Mouse (Mus musculus): Measurements from ENCODE around the gene Slc34a2.

Slc34a2 gene

DNA sequence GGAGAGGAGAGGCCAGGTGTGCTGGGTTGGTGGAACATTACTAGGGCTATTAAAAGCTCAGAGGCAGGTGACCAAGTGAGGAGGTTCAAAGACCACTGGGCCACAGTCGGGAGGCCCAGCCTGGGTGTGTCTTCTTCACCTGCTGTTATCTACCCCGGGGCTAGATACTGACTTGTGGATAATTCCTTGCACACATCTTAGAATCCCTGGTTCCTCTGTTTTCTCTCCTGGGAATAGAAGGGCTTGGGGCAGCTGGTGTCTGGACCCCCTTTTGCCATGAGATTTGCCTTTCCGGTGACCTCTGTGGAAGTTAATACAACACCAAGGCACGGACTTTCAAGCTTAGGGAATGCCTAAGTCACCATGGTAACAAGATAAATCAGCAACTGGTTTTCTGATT is 72.3 kb downstream of the Slc34a2 start:
- DNase-seq (ENCODE audit: low read depth) = no peak

GRCm38 (mm10) chr5:53111036-53111435 is 73.2 kb downstream of the Slc34a2 start:
- no peak for DNase-seq (ENCODE audit: low read depth)

DNA sequence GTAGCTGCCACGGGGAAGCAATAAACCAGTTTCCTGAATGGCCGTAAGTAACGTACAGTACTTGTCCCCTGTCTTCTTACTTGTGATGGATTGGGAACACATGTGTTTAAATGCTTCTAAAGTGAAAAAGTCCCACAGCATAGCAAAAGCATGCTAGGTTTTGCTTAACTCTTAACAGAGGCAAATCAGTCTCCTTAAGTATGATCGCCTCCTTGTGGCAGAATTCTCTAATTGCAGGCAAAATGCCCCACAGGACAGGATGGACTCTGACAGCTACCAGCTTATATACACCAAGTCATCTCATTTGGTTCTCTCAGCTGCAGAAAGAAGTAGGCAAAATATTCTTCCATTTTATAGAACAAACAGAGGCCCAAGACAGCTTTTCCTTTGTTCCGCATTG is 75.1 kb downstream of the Slc34a2 start:
- peak; percentile 22 for DNase-seq (ENCODE audit: low read depth)

GRCm38 (mm10) chr5:53114616-53115267 is 76.9 kb downstream of the Slc34a2 start:
- no peak for DNase-seq (ENCODE audit: low read depth)

GRCm38 (mm10) chr5:53118212-53118611 is 80.3 kb downstream of the Slc34a2 start:
- no peak for DNase-seq (ENCODE audit: low read depth)

- DNase-seq (ENCODE audit: low read depth) = no peak
These were observed 81.8 kb downstream of the Slc34a2 start for GRCm38 (mm10) chr5:53119689-53120088.

Data from NIH3T3 (cell line).